1 mouse cellular context compared by ENCODE assay signal in the genomic region with DNA sequence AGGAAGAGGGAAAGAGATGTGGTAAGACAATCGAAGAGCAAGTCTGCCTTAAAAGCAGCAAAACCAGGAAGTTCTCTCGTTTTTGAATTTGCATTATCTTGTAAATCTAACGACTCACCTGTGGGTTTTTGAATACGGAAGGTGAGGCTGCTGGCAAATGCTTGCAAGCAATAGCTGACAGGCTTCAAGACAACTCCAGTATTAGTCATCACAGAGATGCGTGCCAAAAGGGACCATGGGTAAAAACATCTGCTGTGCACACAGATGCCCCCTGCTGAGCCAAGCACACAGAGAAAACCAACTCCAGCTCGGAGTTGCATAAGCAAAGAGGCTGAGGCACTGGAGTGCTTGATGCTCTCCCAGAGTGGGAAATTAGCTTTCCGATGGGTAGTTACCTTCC.
A peak's percentile ranks its signal among the peaks of the same experiment; 100 is the strongest.
TF ChIP-seq lines count a peak whose summit lies in the region.

No protein-coding gene starts in this region.

TF ChIP-seq in MEL, 35 proteins besides CTCF, POLR2A, EP300 and RAD21 (continued from another document):
- TF ChIP-seq MAZ (IDR thresholded peaks at IDR 0.05; ENCODE audit: low read depth, low read length), result no peak
- peak; percentile 59 for TF ChIP-seq TCF12 (IDR thresholded peaks at IDR 0.05; ENCODE audit: low read depth, low read length)
- TF ChIP-seq USF2 (IDR thresholded peaks at IDR 0.05; ENCODE audit: borderline replicate concordance in 1 of 2, insufficient read depth in 1 of 2, low read depth in 1 of 2, low read length in 2 of 2), result no peak
- TF ChIP-seq ELF1 (IDR thresholded peaks at IDR 0.05; ENCODE audit: low read depth, low read length), result peak; percentile 69; the same call in 1 of the 2 replicates
- no peak for TF ChIP-seq KAT2A (conservative IDR thresholded peaks at IDR 0.05; ENCODE audit: low read depth, low read length)
- TF ChIP-seq POLR2AphosphoS2 (IDR thresholded peaks at IDR 0.05; ENCODE audit: low read length), result no peak
- TF ChIP-seq TBP (IDR thresholded peaks at IDR 0.05; ENCODE audit: low read depth, low read length), result 0 out of 2 replicates have a peak, but pooled peaks have one; percentile 38
- TF ChIP-seq JUND (IDR thresholded peaks at IDR 0.05; ENCODE audit: low read depth, low read length), result no peak; the same call in 1 of the 2 replicates
- no peak for TF ChIP-seq ZKSCAN1 (IDR thresholded peaks at IDR 0.05; ENCODE audit: low read depth, low read length)
